Mouse (Mus musculus) megakaryocyte, adult 5-6 weeks (primary cell): ENCODE data around the gene N4bp1. TPM values are rescaled to one million over a fixed set of nuclear protein-coding genes. Genes with fewer than 3 reads are reported as not detected.

Experiments used
- ATAC-seq: 2 replicates; pipeline ENCODE4 v1.8.0; 2016; ENCODE audit warnings: mild to moderate bottlenecking, inconsistent platforms; ENCODE audit not compliant: poor library complexity, severe bottlenecking
- total RNA-seq, 2 experiments: library from RNA; stranded (forward) in 1 of 2; stranded (reverse) in 1 of 2; fragments of 153-499, 151-499 nt in 1 of 2; fragments of 221-1000, 200-1000 nt in 1 of 2; gene quantifications; 2 replicates each; pipeline versions ENCODE4 v1.2.3 to v1.2.4; 2015 to 2017

The N4bp1 gene
- total RNA-seq, 2 experiments from 2014 or later: 27.2 to 36.1 TPM

GRCm38 (mm10) chr8:86769945-86770715 is 114.9 kb downstream of the N4bp1 start:
- ATAC-seq: no peak

- no peak for ATAC-seq
Observed at GRCm38 (mm10) chr8:86768499-86768898, 116.6 kb downstream of the N4bp1 start.

- ATAC-seq: peak; percentile 47
Observed at GRCm38 (mm10) chr8:86766548-86767211, 118.4 kb downstream of the N4bp1 start.

- ATAC-seq: no peak
Observed at GRCm38 (mm10) chr8:86765669-86766068, 119.4 kb downstream of the N4bp1 start.

- ATAC-seq: peak; percentile 80
Observed at GRCm38 (mm10) chr8:86765155-86765554, 119.9 kb downstream of the N4bp1 start.

GRCm38 (mm10) chr8:86762806-86763205 is 122.3 kb downstream of the N4bp1 start:
- no peak for ATAC-seq

- ATAC-seq: no peak
Observed at GRCm38 (mm10) chr8:86760746-86761145, 124.3 kb downstream of the N4bp1 start.

GRCm38 (mm10) chr8:86759090-86759491 is 126.0 kb downstream of the N4bp1 start:
- 0 out of 2 replicates have a peak, but pooled peaks have one; percentile 38 for ATAC-seq

- no peak for ATAC-seq
Observed at GRCm38 (mm10) chr8:86758651-86759050, 126.4 kb downstream of the N4bp1 start.

Other genes starting within 250 kb of the N4bp1 start
- gene Gm10638, start 139.6 kb downstream of the N4bp1 start, total RNA-seq (2015): not detected in 2 replicates
- gene Gm10638, start 139.6 kb downstream of the N4bp1 start, total RNA-seq (2017): not detected in 2 replicates
- 14.2 and 16.3 TPM in 2 replicates for gene Siah1a, start 139.3 kb downstream of the N4bp1 start, total RNA-seq (2015)
- 14.6 and 15.2 TPM in 2 replicates for gene Siah1a, start 139.3 kb downstream of the N4bp1 start, total RNA-seq (2017)